Mouse (Mus musculus): ENCODE data around the gene Ppp2r5b.

DNA sequence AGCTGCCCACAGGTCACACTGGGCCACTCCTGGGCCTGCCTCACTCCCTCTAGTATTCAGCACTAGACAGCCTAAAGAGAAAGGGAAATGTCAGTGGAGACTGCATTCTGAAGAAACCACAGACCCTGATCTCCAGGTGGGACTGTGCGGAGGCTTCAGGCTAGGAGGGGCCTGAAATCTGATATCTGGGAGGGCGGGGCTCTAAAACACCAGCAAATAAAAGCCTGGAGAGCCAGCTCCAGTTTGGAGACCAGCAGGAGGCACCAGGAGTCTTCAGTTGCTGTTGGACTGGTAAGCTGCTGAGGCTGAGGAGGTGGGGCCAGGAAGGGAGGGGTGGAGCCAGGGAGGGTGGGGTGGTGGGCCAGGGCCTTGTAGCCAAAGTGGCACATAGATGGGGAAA, 9.5 kb downstream of the Ppp2r5b start, which contains the start of gene Gpha2:
- no peak for TF ChIP-seq GATA1 (IDR thresholded peaks at IDR 0.05; ENCODE audit: low read length)
- TF ChIP-seq TAL1 (IDR thresholded peaks at IDR 0.05; ENCODE audit: low read length) = no peak

Measured in erythroblast, embryonic 14.5 days (primary cell).